Mouse (Mus musculus) midbrain, embryonic 11.5 days (tissue): ENCODE data around the gene Lmo3. TPM values are rescaled to one million over a fixed set of nuclear protein-coding genes. Genes with fewer than 3 reads are reported as not detected.
A peak's percentile ranks its signal among the peaks of the same experiment; 100 is the strongest.

ENCODE experiments used
- ATAC-seq: fragments of 200-750 bp; cut with Nextera tagmentation; 2 replicates; pipeline ENCODE4 v1.8.0; 2017; ENCODE audit warnings: moderate TSS enrichment, moderate library complexity; ENCODE audit not compliant: low FRiP score
- DNase-seq: peaks from one replicate; pipeline ENCODE4 v3.0.0; 2015; ENCODE audit warnings: low spot score; ENCODE audit errors: missing footprints
- H3K27ac ChIP-seq: fragments of 300-500 bp; sonication (generic); 2 replicates; pipeline ENCODE4 v1.5.1; 2014; ENCODE audit warnings: low read depth, low read length
- H3K27me3 ChIP-seq: fragments of 300-500 bp; sonication (generic); 2 replicates; pipeline ENCODE4 v1.6.1; 2014; ENCODE audit warnings: mild to moderate bottlenecking, low read length, moderate library complexity, mixed read lengths; ENCODE audit not compliant: control insufficient read depth, insufficient read depth
- H3K36me3 ChIP-seq: fragments of 300-500 bp; sonication (generic); 2 replicates; pipeline ENCODE4 v1.6.1; 2014; ENCODE audit warnings: mild to moderate bottlenecking, low read length, moderate library complexity, mixed read lengths; ENCODE audit not compliant: control insufficient read depth, insufficient read depth
- H3K4me1 ChIP-seq: fragments of 300-500 bp; sonication (generic); 2 replicates; pipeline ENCODE4 v1.6.1; 2014; ENCODE audit warnings: low read length; ENCODE audit not compliant: control insufficient read depth, insufficient read depth
- H3K4me2 ChIP-seq: fragments of 300-500 bp; sonication (generic); 2 replicates; pipeline ENCODE4 v1.6.1; 2014; ENCODE audit warnings: mild to moderate bottlenecking, moderate library complexity
- H3K4me3 ChIP-seq: fragments of 300-500 bp; sonication (generic); 2 replicates; pipeline ENCODE4 v1.5.1; 2014; ENCODE audit warnings: low read depth, low read length
- H3K9ac ChIP-seq: fragments of 300-500 bp; sonication (generic); 2 replicates; pipeline ENCODE4 v1.6.1; 2014; ENCODE audit warnings: low read length
- H3K9me3 ChIP-seq: fragments of 300-500 bp; sonication (generic); 2 replicates; pipeline ENCODE4 v1.6.1; 2016; ENCODE audit warnings: low read length; ENCODE audit not compliant: control insufficient read depth
- WGBS: fragments of 180-500 bp; shearing (Covaris S2); extraction: QIAGEN DNeasy Blood & Tissue Kit; methylation state at CpG from one replicate; pipeline ENCODE4 v1.1.7; 2014; 5-methylcytosine and 5-hydroxymethylcytosine counted together
- polyA plus RNA-seq: library from polyadenylated mRNA; unstranded; fragments of >200 nt; fragmentation: Nextera tagmentation; extraction: Ambion mirVana; gene quantifications from 2 replicates; pipeline ENCODE4 v1.2.1, GENCODE M21; 2014

Lmo3 gene
- polyA plus RNA-seq, 1 experiment from 2014 or later = 48.6 TPM

DNA sequence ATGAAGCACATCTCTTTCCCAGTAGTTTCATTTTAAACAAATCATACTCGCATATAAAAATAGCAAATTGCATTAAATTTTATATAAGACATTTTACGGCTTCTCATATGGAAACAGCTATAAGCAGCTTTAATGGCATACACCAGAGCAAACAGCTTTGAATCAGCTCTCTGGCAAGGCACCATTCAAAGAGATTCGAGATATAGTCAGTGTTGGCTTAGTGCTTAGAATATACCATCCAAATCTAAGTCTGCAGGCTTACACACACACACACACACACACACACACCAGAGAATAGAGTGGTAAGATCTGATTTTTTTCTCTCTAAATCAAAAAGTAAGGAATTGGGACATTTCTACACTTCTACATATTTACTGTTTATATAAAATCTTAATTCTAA, 169.7 kb downstream of the Lmo3 start:
- H3K4me1 ChIP-seq = no peaks in the 10 kb centered on the region
- H3K27ac ChIP-seq = no peak overlapping the region
- WGBS = 91% methylated on average over 3 of the region's 3 CpGs
- H3K36me3 ChIP-seq = no peaks in the 10 kb centered on the region
- no peak overlapping the region for H3K4me2 ChIP-seq
- ATAC-seq (no peak), DNase-seq (no peak)
- H3K27me3 ChIP-seq = no peaks in the 10 kb centered on the region
- H3K9ac ChIP-seq = no peak overlapping the region
- no peaks in the 10 kb centered on the region for H3K9me3 ChIP-seq
- H3K4me3 ChIP-seq = no peak overlapping the region

GRCm38 (mm10) chr6:138402031-138402430, 179.7 kb downstream of the Lmo3 start:
- Histone ChIP-seq H3K27ac (no peak overlapping the region), H3K36me3 (no peaks in the 10 kb centered on the region), H3K4me1 (no peaks in the 10 kb centered on the region), H3K4me3 (no peak overlapping the region), H3K9me3 (no peaks in the 10 kb centered on the region), H3K4me2 (no peak overlapping the region), H3K27me3 (no peaks in the 10 kb centered on the region), H3K9ac (no peak overlapping the region)
- WGBS = 88% methylated on average over 6 of the region's 6 CpGs
- DNase-seq = no peak
- no peak for ATAC-seq

DNA sequence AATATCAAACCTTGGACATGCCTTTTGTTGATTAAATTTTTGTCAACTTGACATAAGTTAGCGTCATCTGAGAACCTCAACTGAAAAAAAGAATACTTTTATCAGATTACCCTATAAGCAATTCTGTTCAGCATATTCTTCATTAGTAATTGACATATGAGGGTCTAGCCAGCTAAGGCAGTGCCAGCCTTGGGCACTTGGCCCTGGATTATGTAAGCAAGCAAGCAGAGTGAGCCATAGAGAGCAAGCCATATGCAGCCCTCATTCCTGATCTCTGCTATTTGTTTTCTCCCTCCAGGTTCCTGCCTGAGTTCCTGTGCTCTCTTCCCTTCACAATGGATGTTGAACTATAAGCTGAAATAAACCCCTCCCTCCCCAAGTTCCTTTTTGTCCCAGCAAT, 182.9 kb downstream of the Lmo3 start:
- Histone ChIP-seq H3K36me3 (no peaks in the 10 kb centered on the region), H3K9me3 (no peaks in the 10 kb centered on the region), H3K27ac (no peak overlapping the region), H3K9ac (no peak overlapping the region), H3K4me1 (no peaks in the 10 kb centered on the region), H3K4me2 (no peak overlapping the region), H3K4me3 (no peak overlapping the region), H3K27me3 (no peaks in the 10 kb centered on the region)
- DNase-seq (peak; percentile 56), ATAC-seq (no peak)
- WGBS = 95% methylated on average over 1 of the region's 1 CpGs

GRCm38 (mm10) chr6:138391085-138391484, 190.7 kb downstream of the Lmo3 start:
- DNase-seq = no peak
- Histone ChIP-seq H3K9ac (no peak overlapping the region), H3K4me3 (no peak overlapping the region), H3K4me1 (peaks cover 5% of the 10 kb centered on the region), H3K4me2 (no peak overlapping the region), H3K27me3 (no peaks in the 10 kb centered on the region), H3K27ac (no peak overlapping the region), H3K9me3 (no peaks in the 10 kb centered on the region), H3K36me3 (no peaks in the 10 kb centered on the region)
- 73% methylated on average over 5 of the region's 5 CpGs for WGBS
- ATAC-seq = no peak

DNA sequence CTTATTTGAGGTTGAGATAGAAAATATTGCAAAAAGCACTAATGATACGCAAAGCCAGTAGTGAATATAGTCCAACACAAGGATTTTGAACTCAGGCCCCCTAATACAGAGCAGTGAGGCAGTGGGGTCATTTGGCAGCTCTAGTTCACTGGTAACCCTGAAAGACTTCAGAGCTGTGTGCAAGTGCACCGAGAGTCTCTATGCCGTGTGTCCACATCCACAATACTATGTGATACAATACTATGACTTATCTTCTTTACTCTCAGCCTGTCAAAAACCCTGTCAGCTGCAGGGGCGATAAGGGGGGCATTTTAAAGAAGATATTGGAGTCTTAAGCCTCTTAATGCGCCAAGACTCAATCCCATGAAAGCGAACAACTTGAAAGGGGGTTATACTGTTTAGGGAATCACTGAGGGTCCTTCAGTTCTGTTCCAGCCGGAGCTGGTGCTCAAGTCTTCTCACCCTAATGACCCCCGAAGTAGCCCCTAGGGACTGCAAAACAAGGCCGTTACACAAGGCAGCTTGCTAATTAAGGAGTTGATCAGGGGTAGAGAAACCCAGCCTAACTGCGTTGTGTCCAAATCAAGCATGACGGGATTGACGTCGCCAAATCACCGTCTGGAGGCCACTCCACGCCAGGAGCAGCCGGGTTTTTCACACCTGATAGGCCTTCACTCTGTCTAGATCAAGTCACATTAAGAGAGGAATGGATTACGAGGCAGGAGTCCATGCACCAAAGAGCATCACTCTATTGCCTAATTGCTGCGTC, 193.4 kb downstream of the Lmo3 start:
- no peak overlapping the region for H3K4me2 ChIP-seq
- DNase-seq (no peak), ATAC-seq (peak; percentile 76)
- peaks cover 5% of the 10 kb centered on the region for H3K4me1 ChIP-seq
- WGBS = 31% methylated on average over 18 of the region's 18 CpGs
- no peak overlapping the region for H3K27ac ChIP-seq
- H3K4me3 ChIP-seq = no peak overlapping the region
- no peaks in the 10 kb centered on the region for H3K27me3 ChIP-seq
- H3K9me3 ChIP-seq = no peaks in the 10 kb centered on the region
- no peaks in the 10 kb centered on the region for H3K36me3 ChIP-seq
- no peak overlapping the region for H3K9ac ChIP-seq

DNA sequence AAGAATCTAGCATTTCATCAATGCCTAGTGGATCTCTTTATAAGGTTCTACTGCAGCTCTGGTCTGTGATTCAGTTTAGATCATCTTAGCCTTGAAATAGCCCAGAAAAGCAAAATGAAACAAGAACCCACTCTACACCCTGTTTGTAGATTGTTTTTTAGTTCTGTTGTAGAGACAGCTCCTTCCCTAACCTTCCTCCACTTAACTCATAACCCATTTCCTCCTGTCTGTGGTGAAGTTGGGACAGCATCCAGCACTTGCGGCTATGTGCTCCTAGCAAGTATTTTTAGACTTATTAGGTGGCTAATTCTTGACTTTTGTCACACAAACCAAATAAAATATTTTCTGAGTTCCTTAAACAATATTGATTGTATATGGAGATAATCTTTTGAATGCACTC, 198.6 kb downstream of the Lmo3 start:
- Histone ChIP-seq H3K36me3 (no peaks in the 10 kb centered on the region), H3K4me3 (no peak overlapping the region), H3K27me3 (no peaks in the 10 kb centered on the region), H3K4me1 (no peaks in the 10 kb centered on the region), H3K9ac (no peak overlapping the region), H3K27ac (no peak overlapping the region), H3K4me2 (no peak overlapping the region), H3K9me3 (no peaks in the 10 kb centered on the region)
- WGBS = 93% methylated on average over 1 of the region's 1 CpGs
- DNase-seq = no peak
- no peak for ATAC-seq

- peak; percentile 76 for DNase-seq
- Histone ChIP-seq H3K9ac (no peak overlapping the region), H3K9me3 (no peaks in the 10 kb centered on the region), H3K36me3 (no peaks in the 10 kb centered on the region), H3K4me1 (no peaks in the 10 kb centered on the region), H3K27me3 (no peaks in the 10 kb centered on the region), H3K27ac (no peak overlapping the region), H3K4me2 (no peak overlapping the region), H3K4me3 (no peak overlapping the region)
- 94% methylated on average over 2 of the region's 2 CpGs for WGBS
- no peak for ATAC-seq
Observed at GRCm38 (mm10) chr6:138371176-138371575, 210.6 kb downstream of the Lmo3 start.

DNA sequence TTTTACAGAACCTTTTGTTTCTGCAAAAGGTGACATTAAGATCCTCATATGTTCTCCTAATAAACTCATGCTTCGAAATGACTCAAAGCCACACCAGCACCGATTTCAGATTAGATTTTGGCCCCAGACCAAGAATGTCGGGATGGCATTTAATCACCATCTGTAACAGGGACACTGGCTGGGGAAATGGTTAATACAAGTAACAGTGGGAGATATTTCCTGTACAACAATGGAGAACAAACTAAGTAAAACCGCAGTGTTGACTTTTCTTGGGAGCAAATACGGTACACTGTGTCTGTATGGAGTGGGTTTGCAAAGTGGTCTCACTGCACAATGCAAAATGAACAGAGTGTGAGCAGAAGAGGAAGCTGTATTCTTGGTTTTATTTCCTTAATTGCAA, 217.7 kb downstream of the Lmo3 start:
- no peaks in the 10 kb centered on the region for H3K36me3 ChIP-seq
- no peak overlapping the region for H3K27ac ChIP-seq
- H3K9ac ChIP-seq = no peak overlapping the region
- H3K4me3 ChIP-seq = no peak overlapping the region
- H3K27me3 ChIP-seq = no peaks in the 10 kb centered on the region
- DNase-seq (peak; percentile 51), ATAC-seq (no peak)
- H3K4me2 ChIP-seq = no peak overlapping the region
- WGBS = 82% methylated on average over 5 of the region's 5 CpGs
- H3K4me1 ChIP-seq = no peaks in the 10 kb centered on the region
- no peaks in the 10 kb centered on the region for H3K9me3 ChIP-seq

- WGBS = 88% methylated on average over 3 of the region's 3 CpGs
- no peaks in the 10 kb centered on the region for H3K27me3 ChIP-seq
- no peak overlapping the region for H3K9ac ChIP-seq
- no peaks in the 10 kb centered on the region for H3K9me3 ChIP-seq
- H3K4me3 ChIP-seq = no peak overlapping the region
- no peak for ATAC-seq
- no peaks in the 10 kb centered on the region for H3K4me1 ChIP-seq
- no peak for DNase-seq
- no peaks in the 10 kb centered on the region for H3K36me3 ChIP-seq
- H3K4me2 ChIP-seq = no peak overlapping the region
- H3K27ac ChIP-seq = no peak overlapping the region
Observed at GRCm38 (mm10) chr6:138350587-138351345, 231.0 kb downstream of the Lmo3 start.
